Mouse (Mus musculus): ENCODE results near the gene Optn.

The Optn gene

GRCm38 (mm10) chr2:5027057-5027456 lies 36.8 kb downstream of the Optn start:
- DNase-seq = no peak

GRCm38 (mm10) chr2:5025162-5025733 lies 38.6 kb downstream of the Optn start:
- DNase-seq = peak; percentile 12

GRCm38 (mm10) chr2:5023699-5024399 lies 40.0 kb downstream of the Optn start:
- DNase-seq = peak; percentile 42

GRCm38 (mm10) chr2:5023275-5023674 lies 40.6 kb downstream of the Optn start:
- DNase-seq = no peak

GRCm38 (mm10) chr2:5019708-5020107 lies 44.1 kb downstream of the Optn start:
- DNase-seq = no peak

GRCm38 (mm10) chr2:5016922-5017321 lies 46.9 kb downstream of the Optn start:
- DNase-seq = no peak

GRCm38 (mm10) chr2:5015527-5015926 lies 48.3 kb downstream of the Optn start:
- no peak for DNase-seq

- no peak for DNase-seq
Observed at GRCm38 (mm10) chr2:5014616-5015015, 49.2 kb downstream of the Optn start.

GRCm38 (mm10) chr2:5012491-5013324 lies 51.1 kb downstream of the Optn start, which contains the start of gene Mcm10:
Gene Mcm10 (minus strand): TSS chr2:5012791.
- DNase-seq = peak; percentile 97

- DNase-seq = no peak
Observed at GRCm38 (mm10) chr2:5011898-5012490, 51.9 kb downstream of the Optn start.

GRCm38 (mm10) chr2:5007107-5007506 lies 56.7 kb downstream of the Optn start:
- DNase-seq = no peak

- no peak for DNase-seq
Observed at GRCm38 (mm10) chr2:5001266-5001665, 62.6 kb downstream of the Optn start.

GRCm38 (mm10) chr2:4998905-4999304 lies 64.9 kb downstream of the Optn start:
- no peak for DNase-seq

- no peak for DNase-seq
Observed at GRCm38 (mm10) chr2:4996421-4996824, 67.4 kb downstream of the Optn start.

GRCm38 (mm10) chr2:4995646-4996045 lies 68.2 kb downstream of the Optn start:
- no peak for DNase-seq

GRCm38 (mm10) chr2:4994436-4994835 lies 69.4 kb downstream of the Optn start:
- DNase-seq = no peak

GRCm38 (mm10) chr2:4993584-4993983 lies 70.3 kb downstream of the Optn start:
- no peak for DNase-seq

- no peak for DNase-seq
Observed at GRCm38 (mm10) chr2:4988826-4989424, 74.9 kb downstream of the Optn start.

GRCm38 (mm10) chr2:4987388-4988180 lies 76.3 kb downstream of the Optn start:
- DNase-seq = no peak

GRCm38 (mm10) chr2:4986798-4987197 lies 77.1 kb downstream of the Optn start:
- DNase-seq = no peak

- DNase-seq = no peak
Observed at GRCm38 (mm10) chr2:4985000-4985399, 78.9 kb downstream of the Optn start.

GRCm38 (mm10) chr2:4983987-4984386 lies 79.9 kb downstream of the Optn start:
- DNase-seq = no peak

Measured in embryo, embryonic 11 days (tissue).